Mouse (Mus musculus): ENCODE results near the gene Gng12.
"Not testable (repeated sequence)": the region's sequence is repeated elsewhere in the genome, so short reads cannot be mapped to it uniquely, and the experiment has no call there.

The Gng12 gene

DNA sequence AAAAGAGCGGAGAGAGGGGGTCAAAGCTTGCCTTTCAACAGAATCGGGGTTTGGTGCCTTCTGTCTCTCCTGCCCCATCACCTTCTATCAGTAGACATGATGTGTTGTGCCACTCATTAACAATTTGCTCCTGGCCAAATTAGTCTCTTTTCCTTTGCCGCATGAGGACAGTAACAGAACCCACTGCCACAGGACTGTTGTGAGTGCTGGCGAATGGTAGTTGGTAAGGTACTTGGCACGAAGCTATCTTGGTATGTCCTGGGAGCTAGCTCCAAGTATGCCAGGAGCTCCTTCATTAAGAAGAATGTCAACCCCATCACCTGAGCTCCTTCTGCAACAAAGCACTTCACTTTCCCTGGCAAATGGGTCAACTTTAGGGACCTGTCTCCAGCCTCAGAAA lies 134.6 kb downstream of the Gng12 start:
- no peak for DNase-seq

GRCm38 (mm10) chr6:67032551-67032950 lies 136.4 kb downstream of the Gng12 start:
- DNase-seq, result not testable (repeated sequence)

DNA sequence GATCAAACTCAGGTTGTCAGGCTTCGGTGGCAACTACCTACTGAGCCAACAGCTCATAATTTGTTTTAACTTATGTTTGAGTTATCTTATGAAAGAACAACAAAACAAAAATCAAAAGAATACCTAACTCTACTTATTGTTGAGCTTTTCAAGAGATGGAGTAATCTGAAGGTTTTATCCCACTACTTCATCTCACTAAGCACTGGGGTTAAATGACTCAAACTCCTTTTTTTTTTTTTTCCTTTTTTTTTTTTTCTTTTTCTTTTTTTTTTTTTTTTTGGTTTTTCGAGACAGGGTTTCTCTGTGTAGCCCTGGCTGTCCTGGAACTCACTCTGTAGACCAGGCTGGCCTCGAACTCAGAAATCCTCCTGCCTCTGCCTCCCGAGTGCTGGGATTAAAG lies 136.8 kb downstream of the Gng12 start:
- not testable (repeated sequence) for DNase-seq

DNA sequence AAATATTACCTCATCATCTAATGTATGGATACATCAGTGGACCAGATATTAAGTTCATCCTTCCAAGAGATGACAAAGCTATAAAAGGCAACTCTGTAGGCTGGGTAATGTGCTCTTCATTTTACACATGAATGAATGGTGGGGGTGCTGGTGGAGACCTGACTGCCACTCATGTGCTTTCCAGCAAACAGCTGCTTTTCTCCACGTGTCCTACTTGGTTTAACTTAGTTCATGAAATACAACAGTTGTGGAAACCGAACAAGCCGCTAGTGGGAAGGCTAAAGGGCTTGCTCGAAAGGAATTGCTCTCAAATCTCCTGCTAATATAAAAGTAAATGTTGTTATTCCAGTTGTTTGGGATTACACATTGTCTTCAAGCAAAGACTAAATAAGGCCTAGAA lies 137.4 kb downstream of the Gng12 start:
- DNase-seq, result no peak

- DNase-seq, result no peak
Observed at GRCm38 (mm10) chr6:67034331-67035130, 138.3 kb downstream of the Gng12 start.

DNA sequence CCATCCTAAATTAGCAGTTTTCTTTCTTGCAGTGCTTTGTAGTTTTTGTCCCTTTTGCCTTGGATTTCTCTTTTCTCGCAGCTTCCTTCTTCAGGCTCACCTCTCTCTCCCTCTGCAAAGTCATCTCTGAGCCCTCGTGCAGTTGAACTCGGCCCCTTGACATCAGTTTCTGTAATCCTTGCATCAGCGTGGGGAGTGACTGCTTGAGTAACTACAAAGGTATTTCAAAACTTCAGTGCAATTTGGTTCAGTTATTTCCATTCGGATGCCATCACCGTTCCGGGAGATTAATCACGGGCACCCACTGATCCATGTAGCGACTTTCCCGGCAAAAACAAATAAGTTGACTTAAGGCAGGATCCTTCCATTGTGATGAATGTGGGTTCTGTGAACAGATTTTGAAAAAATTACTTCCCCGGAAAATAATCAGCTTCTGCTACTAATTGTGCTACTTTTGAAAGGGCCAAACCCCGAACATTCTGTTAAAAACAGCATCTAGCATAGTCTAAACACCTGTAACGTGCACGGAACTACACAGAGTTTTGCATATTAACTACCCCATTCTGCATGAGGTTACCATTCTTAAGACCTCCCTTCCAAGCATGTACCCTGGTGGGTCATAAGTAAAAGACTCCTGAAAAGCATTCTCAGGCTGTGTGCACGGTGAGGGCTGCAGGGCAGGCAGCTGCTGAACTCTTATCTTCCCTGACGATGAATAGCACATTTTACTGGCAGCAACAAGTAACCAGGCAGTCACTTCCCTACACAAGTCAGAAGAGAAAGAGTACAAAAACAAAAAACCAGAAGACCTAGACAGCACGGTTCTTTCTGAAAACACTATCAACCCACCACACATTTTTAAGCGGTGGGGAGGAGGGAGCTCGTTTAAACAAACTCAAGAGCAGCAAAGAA lies 139.4 kb downstream of the Gng12 start:
- peak in 1 of 2 experiments; percentile 17 for DNase-seq

DNA sequence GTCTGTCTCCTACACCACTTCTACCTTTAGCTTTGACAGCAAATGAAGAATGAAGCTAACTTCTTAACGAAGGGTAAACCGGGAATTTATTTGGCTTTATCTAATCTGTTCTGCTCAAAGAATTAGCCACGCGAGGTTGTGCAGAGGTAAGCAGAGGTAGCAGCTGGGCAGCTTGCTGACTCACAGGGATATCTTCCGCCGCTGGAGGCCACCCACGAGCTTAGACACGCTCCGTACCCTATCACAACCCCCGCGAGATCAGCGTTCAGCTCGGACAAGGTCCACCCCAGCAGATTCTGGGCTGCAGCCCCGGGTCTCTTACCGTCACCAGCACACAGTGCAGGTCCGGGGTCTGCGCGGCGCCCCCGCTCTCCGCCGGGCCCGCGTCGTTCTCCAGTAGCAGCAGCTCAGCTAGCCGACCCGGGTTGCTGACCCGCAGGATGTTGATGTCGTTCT lies 140.2 kb downstream of the Gng12 start:
- peak; percentile 78 to 82 for DNase-seq

DNA sequence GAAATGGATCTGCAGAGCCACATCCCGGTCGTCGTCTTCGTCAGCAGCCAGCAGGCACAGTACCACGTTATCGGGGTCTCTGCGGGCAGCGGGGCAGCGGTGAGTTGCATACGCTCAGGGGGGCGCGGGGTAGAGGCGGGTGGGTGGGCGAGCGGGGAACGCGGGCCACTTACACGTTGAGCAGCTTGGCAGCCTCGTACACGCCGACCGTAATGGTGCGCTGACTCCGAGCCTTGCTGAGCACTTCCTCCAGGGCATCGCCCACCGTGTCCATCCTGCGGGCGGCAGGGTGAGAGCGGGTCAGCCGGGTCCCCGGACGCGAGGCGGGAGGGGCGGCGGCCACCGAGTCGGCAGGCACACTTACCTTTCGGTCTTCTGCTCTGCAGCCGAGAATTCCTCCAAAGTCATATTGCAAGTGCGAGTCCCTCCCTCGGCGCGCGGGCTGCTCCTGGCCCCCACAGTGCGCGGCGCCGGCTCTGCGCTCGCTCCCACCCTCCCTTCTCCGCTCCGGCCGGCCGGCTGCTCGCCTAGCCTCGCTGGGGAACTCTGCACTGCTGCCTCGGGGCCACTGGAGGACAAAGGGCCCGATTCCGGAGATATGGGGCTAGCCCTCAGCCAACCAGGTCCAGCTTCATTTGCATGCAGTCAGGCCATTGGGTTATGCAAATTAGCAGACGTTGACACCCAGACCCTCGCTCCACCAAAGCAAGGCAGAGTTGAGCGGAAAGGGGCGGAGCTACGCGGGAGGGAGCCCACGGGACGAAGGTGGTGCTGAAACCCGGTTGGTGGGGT lies 140.8 kb downstream of the Gng12 start, which contains the start of gene Gadd45a:
Gene Gadd45a (minus strand): TSS at position 621 of the 792 bp plus-strand sequence.
- DNase-seq, result peak; percentile 96 to 98

DNA sequence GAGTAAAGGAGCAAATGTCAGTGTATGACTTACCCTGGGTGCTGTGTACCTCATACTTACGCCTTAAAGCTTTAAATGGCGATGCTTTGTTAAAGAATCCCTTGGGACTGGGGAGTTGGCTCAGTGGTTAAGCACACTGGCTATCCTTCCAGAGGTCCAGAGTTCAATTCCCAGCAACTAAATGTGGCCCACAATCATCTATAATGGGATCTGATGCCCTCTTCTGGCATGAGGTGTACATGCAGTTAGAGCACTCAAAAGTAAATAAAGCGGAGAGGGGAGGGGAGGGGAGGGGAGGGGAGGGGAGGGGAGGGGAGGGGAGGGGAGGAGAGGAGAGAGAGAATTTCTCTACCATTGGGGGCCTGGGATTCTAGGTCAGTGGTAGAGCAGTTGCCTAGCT lies 142.8 kb downstream of the Gng12 start:
- no peak for DNase-seq

DNA sequence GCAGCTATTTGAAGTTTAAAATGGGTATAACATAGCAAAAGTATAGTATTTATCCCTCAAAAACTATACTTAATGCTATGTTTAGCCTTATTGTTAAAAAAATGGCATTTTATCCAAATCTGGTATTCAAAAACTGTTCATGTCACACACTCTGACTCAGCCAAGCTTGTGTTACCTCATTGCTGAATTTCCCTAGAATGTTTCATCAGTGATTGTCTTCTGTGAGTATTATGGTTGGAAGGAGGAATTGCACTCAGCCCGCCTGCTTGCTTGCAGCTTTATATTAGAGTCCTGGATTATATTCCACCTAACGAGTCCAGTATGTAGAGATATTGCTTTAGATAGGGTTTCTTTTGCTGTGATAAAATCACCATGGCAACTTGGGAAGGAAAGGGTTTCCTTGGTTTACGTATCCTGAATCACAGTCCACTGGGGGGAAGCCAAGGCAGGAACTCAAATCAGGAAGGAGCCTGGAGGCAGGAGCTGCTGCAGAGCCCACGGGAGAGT lies 144.8 kb downstream of the Gng12 start:
- DNase-seq, result no peak

DNA sequence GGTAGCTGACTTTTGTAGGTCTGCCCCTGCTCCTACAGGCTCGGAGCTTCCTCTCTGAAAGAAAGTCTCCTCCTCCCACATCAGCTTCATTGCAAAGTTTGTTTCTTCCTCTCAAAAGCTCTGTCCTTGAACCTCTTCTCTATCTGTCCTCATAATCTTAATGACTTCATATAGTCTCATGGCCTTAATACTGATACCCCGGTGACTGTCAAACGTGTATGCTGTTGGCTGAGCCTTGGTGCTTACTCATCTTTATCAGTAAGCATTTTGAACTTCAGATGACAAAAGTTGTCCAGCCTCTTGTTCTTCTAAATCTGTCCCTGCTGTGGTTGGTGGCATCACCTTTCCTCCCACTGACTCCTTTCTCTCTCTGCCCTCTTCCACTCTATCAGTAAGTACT lies 149.2 kb downstream of the Gng12 start:
- no peak for DNase-seq

GRCm38 (mm10) chr6:67046937-67047336 lies 150.7 kb downstream of the Gng12 start:
- no peak for DNase-seq

DNA sequence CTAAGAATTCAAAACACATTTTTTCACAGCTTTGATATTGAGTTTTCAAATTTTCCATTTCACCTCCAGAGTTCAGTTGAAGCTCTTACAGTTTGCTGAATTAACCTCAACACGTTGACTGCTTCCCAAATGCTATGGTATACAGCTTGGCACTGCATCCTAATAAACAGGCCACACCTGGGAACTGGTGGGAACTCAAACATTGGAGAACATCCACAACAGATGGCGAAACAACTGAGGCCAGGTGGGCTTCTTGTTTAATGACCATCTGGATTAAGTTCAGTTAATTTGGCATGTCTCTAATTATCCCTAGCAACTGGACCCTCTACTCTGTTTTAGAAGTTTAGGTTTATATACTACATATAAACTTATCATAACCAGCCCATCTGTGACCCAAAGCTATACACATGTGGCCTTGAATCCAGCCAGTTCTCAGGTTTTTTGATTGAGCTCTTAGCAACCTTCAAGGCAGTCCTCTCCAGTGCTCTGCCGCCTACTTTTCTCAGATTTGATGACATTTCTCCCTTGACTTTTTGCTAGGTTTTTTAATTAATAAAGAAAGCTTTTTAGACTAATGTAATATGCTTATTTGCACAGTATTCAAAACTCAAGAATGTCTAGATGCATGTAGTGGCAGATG lies 152.0 kb downstream of the Gng12 start:
- DNase-seq, result no peak

DNA sequence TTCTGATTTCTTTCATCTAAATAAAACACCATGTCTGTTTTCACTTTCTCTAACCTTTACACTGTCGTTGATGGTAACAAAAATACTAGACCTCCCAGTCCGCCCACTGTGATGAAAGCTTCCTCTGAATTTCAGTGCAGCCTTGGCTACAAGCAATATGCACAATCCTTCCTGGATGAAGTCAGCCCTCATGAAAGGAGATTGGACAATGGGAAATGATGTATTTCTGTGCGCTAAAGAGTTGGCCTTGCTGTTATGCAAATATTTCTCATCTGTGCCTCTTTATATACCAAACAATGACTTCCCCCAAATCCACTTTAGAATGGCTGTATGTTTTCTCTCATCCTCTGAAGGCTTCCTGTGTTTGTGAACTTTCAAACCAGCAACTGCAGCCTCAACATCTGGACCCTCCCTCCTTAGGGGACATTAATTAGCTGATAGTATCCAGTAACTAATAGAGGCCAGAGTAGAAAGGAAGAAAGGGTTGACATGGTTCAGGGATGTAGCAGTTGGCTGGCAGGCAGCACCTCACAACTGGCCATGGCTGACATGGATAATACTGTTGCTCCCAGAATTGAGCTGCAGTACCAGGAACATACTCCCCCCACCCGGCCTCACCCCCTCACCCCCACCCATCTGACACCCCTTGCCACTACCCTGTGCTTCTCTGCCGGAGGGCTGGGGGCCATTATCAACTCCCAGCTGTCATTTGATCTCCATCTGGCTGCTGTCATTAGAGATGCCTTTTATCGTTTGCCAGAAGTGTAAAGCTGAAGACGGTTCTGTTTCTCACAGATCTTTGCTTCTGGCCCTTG lies 152.9 kb downstream of the Gng12 start:
- no peak for DNase-seq

DNA sequence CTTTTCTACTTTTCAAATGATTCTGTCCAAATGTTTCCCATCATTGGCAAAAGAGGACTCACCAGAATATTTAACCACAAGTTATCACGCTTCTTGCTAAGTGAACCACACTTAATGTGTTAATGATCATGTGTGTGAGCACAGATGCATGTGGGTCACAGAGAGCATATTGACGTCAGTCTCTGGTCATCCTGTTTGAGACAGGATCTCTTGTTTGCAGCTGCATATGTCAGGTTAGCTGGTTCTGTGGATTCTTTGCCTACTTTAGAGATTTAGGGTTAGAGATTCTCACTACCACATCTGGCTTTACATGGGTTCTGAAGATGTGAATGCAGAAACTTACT lies 153.5 kb downstream of the Gng12 start:
- no peak for DNase-seq

DNA sequence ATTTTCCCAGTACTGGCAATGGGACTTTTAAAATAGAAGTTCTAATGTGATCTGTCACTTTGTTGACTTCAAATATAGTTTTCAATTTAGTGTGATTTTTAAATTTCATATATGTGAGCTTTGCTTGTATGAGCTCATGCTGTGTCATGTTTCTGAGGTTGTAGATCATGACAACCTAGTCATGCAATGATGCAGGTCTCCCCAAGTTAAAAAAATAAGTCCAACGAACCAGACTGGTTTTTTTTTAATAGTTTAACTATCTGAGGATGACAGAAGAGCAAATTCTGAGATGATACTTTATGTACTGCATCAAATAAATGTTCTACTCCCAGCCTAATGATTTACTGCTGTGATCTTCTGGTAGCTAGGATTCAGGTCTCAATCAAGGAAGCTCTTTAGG lies 153.9 kb downstream of the Gng12 start:
- DNase-seq, result no peak

- DNase-seq, result no peak
Observed at GRCm38 (mm10) chr6:67056108-67056888, 160.1 kb downstream of the Gng12 start.

- DNase-seq, result no peak
Observed at GRCm38 (mm10) chr6:67056889-67057564, 160.8 kb downstream of the Gng12 start.

- no peak for DNase-seq
Observed at GRCm38 (mm10) chr6:67057574-67057973, 161.4 kb downstream of the Gng12 start.
